Mouse (Mus musculus): ENCODE results near the gene Srrm1. TPM values are rescaled to one million over a fixed set of nuclear protein-coding genes. Genes with fewer than 3 reads are reported as not detected.
"Not testable (repeated sequence)": the region's sequence is repeated elsewhere in the genome, so short reads cannot be mapped to it uniquely, and the experiment has no call there.

Srrm1 gene
- total RNA-seq (2022): 10 to 100 TPM; 54.8 to 68.5 (median 57.3) TPM

DNA sequence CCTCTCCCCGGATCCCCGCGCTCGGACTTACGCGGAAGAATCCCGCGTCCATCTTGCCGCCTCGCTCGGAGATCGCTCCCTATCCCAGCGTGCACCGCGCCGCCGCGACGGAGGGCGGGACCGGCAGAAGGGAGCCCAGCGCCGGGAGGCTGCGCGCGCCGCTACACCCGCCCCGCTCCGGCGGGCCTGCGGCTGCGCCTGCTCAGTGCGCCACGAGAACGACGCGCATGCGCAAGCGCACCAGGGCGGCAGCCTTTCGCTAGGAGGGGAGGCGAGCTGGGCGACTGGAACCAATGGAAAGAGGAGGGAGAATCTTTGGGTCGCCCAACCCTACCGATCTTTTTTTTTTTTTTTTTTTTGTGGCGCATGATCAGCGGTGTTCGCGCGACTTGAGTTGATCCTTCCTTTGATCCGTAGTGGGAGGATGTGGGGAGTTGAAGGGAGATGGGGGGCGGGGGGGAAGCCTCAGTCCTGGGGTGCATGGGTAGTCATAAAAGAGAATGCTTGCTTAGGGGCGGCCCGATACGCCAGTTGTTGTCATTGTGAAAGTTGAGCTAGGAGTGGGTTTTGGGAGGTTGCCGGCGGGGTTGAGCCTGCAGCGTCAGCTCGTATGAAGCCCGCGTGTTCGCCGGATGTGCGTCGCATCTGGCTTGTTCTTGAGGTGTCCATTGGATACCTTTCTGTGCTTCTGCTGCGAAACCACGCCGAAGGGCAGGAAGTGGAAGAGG lies at the start of gene Srrm1:
Srrm1 (minus strand) TSS at position 256 of the 728 bp plus-strand sequence.
- DNase-seq (ENCODE audit: low spot score in 2 of 2): peak; percentile 97 to 98

DNA sequence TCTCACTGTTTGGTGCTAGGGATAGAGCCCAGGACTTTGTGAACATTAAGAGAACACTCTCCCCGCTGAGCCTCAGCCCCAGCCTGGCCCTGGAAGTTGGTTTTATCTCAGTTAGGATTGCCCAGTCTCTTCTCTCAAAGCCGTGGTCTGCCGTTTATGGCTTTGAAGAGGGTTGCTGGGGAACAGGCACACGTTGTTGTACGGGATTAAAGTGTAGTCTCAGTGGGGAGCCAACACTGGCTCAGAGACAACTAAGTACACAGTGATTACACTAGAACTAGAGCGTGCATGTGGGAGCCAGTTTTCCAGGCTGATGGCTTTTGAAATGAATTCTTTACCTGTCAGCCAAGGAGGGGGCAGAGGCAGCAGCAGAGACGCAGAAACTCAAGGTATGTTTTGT lies 48.8 kb upstream of the Srrm1 start:
- no peak for DNase-seq (ENCODE audit: low spot score in 2 of 2)

DNA sequence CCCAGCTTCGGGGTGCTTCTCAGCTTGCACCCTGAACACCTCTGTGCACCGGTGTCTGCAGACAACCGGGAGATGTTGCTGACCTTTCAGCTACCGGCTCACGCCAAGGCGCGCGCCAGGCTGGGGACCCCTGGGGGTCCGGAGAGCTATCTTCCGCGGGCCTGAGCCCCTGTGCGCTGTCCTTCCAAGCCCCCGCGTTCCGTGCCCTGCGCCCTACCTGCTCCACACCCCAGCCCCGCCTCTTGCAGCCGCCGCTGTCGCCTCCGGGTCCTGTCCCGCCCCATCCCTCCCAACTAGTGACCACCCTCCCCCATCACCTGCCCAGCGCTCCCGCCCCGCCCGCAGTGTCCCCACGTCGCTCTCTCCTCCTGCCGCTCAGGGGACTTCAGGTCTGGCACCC lies 44.9 kb upstream of the Srrm1 start, which contains the start of gene Ncmap:
Ncmap (minus strand) TSS at position 237 of the 400 bp plus-strand sequence.
- DNase-seq (ENCODE audit: low spot score in 2 of 2): no peak

DNA sequence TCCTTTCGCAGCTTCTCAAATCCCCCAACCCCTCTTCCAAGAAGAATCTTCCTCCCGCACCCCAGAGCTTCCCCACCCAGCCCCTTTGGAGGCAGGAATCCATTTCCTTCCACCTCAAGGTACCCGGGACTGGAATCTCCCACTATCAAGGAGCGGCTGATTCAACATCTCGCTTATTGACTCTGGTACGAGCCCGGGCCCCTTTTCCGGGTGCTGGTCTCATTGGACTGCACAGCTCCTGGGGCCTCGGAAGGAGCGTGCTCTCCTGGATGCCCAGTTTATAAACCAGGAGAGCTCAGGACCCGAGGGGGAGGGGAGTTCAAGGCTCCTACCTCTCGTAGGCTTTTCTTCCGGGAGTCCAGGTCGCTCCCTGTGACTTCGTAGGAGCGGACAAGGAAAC lies 44.4 kb upstream of the Srrm1 start:
- no peak for DNase-seq (ENCODE audit: low spot score in 2 of 2)

DNA sequence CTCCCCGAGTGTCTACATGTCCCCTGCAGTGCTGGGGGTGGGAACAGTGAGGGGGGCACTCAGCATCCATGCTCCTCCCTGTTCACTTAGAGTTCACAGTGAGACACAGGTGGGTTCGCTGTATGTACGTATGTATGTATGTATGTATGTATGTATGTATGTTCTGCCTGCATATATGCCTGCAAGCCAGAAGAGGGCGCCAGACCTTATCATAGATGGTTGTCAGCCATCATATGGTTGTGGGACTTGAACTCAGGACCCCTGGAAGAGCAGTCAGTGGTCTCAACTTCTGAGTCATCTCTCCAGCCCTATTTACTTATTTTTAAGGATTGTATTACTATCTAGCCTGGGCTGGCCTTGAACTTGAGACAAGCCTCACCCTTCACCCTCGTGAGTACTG lies 43.2 kb upstream of the Srrm1 start:
- no peak for DNase-seq (ENCODE audit: low spot score in 2 of 2)

DNA sequence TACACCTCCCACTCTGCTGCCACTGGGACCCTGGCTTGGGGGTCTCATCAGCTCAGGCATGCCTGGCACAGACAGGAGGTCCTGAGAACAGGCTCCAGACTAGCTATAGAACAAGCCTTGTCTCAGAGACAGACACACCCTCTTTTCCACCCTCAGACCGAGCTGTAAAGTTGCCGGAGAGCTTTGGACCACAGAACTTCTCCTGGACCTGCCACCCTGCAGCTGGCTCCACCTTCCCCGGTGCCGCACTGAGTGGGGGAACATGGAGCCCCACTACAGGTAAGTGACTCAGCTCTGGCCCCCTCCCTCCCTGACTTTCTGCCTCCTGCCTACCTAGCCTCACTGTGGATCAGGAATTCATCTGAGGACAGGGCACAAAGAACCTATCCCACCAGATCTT lies 42.3 kb upstream of the Srrm1 start:
- no peak for DNase-seq (ENCODE audit: low spot score in 2 of 2)

DNA sequence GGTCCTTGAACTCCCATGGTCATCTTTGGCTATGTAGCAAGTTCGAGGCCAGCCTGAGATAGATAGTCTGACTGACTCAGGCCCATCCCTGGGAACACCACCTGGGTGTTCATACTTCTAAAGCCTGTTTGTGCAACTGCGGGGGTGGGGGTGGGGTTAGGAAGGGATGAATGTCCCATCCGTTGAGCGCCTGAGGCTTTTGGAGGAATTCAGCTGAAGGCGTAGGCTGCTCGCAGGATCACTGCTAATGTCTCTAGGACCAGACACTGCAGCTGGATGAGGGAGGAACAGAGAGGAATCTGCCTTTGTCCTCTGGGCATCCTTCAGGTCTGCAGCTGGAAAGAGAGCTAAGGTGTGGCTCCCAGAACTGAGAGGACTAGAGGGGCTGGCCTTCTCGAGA lies 41.5 kb upstream of the Srrm1 start:
- DNase-seq (ENCODE audit: low spot score in 2 of 2): no peak

DNA sequence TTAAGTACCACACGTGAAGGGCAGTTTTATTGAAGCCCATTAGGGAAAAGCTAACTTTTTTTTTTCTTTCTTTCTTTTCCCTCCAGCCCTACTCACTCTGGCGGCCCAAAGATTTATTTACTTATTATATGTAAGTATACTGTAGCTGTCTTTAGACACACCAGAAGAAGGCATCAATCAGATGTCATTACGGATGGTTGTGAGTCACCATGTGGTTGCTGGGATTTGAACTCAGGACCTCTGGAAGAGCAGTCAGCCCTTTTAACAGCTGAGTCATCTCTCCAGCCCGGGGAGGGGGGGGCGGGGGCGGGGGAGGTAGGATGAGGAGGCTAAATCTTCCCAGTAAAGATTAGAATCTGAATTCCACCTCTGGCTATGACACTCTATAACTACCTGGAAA lies 40.3 kb upstream of the Srrm1 start:
- DNase-seq (ENCODE audit: low spot score in 2 of 2): no peak

DNA sequence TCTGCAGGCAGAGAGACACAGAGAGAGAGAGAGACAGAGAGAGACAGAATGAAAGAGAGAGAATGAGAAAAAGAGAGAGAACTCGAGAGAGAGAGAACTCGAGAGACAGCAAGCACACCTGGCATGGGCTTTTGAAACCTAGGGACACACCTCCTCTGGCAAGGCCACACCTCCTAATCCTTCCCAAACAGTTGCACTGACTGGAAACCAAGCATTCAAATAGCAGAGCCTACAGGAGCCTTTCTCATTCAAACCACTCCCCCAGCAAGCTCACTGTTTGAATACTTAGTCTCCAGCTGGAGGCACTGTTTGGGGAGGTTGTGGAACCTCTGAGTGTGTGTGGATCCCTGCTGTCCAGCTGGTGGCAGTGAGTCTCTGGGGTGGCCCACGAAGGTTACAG lies 39.7 kb upstream of the Srrm1 start:
- no peak for DNase-seq (ENCODE audit: low spot score in 2 of 2)

DNA sequence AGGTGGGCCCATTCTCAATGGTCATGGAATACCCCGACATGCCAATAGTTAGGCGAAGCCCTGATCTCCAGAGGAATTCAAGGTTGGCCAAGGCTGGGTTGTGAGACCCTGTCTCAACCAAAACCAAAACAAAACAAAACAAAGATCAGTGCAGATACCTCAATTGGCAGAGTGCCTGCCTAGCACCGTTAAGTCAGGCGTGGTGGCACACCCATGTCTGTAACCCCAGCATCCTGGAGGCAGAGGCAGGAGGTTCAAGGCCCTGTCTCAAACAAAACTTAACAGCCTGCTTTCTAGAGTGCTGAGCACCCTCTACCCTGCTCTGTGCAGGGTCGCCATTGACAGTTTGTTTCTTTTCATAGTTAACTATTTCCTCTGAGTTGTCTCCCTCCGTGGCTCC lies 37.9 kb upstream of the Srrm1 start:
- no peak for DNase-seq (ENCODE audit: low spot score in 2 of 2)

DNA sequence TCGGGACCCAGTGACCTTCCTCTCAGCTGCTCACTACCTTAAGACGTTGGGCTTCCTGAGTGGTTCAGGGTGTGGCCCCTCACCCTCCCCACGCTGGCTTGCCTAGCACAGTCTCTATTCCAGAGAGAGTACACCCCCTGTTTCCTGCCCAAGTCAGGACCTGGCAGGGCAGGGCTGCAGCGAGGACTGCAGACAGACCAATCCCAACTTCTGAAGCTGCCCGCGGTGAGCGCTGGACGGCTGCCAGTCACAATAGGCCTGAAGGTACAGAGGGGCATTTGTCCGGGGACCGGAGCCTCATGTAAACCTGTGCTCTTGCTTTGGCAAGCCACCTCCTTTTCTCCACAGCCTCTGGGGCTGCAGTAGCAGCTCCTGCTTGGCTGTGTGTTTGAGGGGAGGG lies 32.5 kb upstream of the Srrm1 start:
- no peak for DNase-seq (ENCODE audit: low spot score in 2 of 2)

DNA sequence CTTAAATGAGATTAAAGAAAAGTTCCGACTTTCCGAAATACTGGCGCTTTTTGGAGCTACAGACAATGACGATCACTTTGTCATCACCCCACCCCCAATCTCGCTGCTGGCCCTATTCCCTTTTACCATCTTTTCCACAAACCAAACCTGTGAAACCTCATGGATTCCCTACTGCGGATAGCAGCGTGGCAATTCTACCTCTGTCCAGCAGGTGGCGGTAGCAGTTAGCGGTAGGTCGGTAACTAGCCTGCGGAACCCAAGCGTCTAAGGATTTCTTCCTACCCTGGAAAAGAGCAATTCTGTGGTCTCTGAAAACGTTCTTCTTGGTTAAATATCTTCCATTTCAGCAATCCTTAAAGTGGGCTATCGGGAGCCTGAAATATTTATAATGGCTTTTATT lies 29.2 kb upstream of the Srrm1 start:
- DNase-seq (ENCODE audit: low spot score in 2 of 2): peak; percentile 12 to 18

DNA sequence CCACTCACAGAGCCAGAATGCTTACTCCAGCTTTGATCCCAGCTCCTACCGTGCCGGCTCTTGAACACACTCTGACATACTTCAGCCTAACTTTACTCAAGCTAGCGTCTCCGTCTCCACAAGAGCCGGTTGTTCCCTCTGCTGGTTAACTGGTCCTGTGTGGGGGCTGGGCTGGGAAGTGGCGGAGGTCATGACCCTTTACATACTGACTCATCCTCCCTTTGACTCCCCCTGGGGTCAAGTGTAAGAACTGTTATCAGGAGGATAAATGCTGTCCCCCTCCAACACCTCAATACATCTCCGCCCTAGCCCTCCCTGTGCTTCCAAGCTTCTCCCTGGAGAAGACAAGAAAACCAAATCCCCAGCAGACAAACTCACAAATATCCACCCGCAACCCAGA lies 28.2 kb upstream of the Srrm1 start:
- no peak for DNase-seq (ENCODE audit: low spot score in 2 of 2)

DNA sequence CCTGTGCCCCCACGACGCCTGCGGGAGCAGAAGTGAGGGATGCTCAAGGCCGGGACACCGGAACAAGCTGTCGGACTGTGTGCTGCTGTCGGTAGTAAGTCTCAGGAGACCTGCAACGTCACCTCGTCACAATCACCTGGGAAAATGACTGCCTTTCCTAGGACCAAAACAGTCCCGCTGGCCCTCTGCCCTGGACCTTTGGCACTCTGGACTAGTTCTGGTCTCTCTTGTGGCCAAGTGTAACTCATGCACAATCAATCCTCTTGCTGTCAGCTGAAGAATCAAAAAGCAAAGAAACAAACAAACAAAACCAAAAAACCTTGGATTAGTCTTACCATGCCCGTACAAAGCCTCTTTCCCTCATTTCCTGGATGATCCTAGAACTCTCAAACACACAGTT lies 24.1 kb upstream of the Srrm1 start:
- DNase-seq (ENCODE audit: low spot score in 2 of 2): no peak

DNA sequence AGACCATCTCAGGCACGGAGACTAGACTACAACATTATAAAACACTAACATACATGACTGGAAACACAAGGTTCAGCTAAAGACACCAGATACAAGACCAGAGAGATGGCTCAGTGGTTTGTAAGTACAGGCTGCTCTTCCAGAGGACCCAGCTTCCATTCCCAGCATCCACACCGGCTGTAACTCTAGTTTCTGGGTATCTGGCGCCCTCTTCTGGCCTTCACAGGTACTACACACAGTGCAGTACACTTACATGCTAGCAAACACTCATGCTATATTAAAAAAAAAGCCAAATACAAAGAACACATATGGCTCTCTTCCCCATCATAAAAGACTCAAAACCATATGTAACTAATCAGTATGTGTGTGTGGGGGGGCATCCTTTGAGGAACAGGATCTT lies 22.3 kb upstream of the Srrm1 start:
- no peak for DNase-seq (ENCODE audit: low spot score in 2 of 2)

DNA sequence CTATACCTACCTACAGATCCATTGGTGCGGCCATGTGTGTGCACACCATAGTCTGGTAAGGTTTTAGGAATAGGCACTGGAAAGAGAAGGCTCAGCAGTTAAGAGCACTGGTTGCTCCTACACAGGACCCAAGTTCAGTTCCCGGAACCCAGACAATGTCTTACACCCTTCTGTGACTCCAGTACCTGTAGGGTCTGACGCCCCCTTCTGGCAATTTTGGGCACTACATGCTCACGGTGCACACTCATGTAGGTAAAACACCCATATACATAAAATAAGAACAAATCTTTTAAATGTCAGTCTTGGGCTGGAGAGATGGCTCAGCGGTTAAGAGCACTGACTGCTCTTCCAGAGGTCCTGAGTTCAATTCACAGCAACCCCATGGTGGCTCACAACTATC lies 20.2 kb upstream of the Srrm1 start:
- DNase-seq (ENCODE audit: low spot score in 2 of 2): no peak

DNA sequence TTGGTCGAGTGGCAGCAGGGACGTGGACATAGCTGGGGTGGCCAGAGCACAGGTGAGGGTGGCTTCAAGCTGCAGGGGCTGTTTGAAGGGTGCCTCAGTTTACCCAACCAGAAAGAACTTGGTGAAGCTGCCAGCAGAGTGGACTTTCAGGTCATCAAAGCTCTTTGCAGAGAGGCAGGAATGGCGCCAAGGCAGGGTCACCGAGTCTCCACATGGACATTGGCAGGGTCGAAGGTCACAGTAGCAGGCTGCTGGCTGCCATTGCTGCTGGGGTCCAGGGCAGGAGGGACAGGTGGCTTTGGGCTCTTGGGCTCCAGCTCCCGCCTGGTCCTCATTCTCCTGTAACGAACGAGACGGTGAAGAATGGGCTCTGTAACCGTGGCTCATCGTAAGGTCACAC lies 17.3 kb upstream of the Srrm1 start:
- no peak for DNase-seq (ENCODE audit: low spot score in 2 of 2)

DNA sequence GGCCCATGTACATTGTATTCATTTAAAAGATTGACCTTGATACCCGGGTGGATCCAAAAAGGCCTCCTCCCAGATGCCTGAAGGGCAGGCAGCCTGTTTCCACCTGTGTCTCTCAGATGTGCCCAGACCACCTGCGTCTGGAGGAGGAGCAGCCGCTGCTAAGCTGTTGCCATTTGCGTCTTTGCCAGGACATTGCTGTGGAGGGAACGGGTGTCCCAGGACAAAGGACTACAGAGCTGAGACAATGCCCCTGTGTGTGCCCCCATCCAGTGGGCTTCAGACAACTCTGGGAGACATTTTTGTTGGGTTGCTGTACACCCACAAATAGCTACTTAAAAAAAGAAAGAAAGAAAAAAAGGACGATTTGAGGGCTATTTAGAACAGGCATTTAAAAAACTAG lies 9.7 kb upstream of the Srrm1 start:
- no peak for DNase-seq (ENCODE audit: low spot score in 2 of 2)

DNA sequence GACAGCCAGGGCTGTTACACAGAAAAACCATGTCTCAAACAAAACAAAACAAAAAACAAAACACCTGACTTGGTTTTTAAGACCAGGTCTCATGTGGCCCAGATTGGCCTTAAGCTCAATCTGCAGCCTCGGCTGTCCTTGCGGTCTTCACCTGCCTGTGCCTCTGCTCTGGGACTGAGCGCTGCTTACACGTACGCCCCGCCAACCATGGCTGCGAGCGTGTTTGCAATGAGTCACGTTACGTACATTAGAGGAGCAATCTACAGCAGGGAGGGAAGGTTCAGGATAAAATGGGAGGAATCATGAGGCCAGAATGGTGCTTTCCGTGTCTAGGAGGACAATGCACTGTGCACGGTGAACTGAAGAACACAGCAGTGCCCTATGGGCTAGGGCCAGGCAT lies 8.6 kb upstream of the Srrm1 start:
- DNase-seq (ENCODE audit: low spot score in 2 of 2): no peak

DNA sequence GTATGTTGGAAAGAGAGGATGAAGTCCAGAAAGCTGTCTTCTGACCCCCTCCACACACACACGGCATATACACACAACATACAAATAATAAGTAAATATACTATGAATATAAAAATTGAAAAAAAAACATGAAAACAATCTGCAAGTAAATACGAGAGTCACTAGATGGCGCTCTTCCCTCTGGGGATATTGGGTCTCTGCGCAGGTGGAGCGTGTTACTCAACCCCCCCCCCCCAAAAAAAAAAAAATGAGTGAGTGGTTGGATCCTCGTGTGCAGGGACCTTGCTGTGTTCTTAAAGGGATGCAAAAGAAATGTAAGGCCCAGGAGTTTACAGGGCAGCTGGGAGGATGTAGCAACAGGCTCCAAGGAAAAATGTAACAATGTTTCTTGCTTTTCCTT lies 5.6 kb upstream of the Srrm1 start:
- DNase-seq (ENCODE audit: low spot score in 2 of 2): no peak

DNA sequence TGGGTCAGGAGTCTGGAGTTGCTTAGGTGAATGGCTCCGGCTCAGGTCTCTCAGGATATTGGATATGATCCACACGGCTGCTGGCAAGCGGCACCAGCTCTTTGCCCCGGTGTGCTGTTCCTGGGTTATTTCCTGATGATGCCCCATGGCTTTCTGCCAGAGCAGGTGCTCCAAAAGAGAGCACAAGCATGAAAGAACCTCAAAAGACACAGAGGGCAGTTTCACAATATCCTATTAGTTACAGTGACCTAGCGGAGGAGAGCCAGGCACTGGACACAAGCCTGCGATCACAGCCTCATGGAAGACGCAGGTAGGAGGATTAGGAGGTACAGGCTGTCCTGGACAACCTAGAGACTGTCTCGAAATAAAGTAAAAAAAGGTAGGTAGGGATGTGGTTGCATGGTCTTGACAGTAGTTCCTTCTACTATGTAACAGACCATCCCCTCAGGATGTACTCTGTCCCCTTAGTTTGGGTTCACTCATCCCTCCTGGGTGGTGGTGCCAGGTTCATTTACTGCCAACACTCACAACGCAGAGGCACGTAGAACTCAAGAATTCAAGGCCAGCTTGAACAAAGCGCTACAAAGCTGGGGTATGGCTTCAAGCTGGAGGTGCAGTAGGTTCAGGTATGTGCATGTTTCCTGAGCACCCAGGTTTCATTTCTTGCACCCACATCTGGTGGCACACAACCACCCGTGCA lies 4.2 kb upstream of the Srrm1 start:
- DNase-seq (ENCODE audit: low spot score in 2 of 2): no peak

DNA sequence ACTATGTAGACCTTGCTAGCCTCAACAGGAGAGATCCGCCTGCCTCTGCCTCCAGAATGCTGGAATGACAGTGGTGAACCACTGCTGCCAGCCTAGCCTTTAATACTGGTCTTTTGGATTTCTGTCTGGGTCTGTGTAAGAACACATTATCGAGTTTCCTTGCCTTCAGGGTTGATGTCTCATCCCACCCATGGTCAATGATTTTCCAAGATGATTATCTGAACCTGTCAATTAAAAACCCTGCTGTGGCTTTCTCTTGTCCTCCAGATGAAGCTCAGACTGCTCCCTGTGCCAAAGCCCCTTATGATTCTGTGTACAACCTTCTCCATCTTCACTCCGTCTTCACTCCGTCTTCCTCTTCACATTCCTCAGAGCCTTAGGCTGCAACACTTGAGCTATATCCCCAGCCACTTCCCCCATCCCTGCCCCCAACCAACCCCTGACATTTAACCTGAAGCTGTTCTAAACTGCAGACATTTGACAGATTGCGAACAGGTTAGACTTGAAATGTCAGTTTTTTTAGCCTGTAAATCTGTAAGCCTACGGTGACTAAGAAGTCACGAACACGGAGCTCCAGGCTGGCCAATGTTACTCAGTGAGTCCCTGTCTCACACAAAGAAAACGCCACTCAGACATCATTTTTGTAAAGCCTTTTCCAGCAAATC lies 2.9 kb upstream of the Srrm1 start:
- DNase-seq (ENCODE audit: low spot score in 2 of 2): no peak

DNA sequence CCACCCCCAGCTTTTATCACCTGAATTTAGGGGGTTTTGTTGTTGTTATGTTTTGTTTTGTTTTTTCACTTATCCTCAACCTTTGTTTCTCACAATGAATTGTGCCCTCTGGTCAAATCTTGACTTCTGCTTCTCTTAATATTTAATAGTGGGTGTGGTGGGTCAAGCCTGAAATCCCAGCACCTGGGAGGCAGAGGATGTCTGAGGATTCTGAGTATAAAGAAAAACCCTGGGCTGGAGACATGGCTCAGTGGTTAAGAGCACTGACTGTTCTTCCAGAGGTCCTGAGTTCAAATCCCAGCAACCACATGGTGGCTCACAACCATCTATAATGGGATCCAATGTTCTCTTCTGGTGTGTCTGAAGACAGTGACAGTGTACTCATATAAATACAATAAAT lies 1.6 kb upstream of the Srrm1 start:
- not testable (repeated sequence) for DNase-seq (ENCODE audit: low spot score in 2 of 2)

All from gastrocnemius, adult 8-10 months (tissue).